Mouse (Mus musculus) ovary, postnatal 36 days (tissue): ENCODE data around the gene Gm20837.
"Not testable (repeated sequence)": the region's sequence is repeated elsewhere in the genome, so short reads cannot be mapped to it uniquely, and the experiment has no call there.

Experiments
- DNase-seq: peaks from one replicate; pipeline ENCODE4 v3.0.0; 2022; ENCODE audit warnings: low spot score, mixed read lengths

The Gm20837 gene

DNA sequence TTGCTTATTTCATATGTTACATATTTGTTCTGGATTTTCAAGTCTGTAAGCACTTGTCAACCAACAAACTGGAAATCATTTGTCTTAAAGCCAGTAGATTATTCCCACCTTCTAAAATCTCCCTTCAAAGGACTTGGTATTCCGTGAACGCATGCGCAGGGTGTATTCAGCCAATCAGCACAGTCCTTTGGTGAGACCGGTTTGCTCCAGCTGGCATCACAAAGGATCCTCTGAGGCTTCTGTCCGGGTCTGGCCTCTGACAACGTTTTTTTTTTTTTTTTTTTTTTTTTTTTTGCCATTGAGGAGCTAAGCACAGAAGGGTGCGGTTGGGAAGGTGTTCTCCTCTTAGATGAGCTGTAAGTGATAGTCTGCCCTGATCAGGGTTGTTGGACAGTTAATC is at the start of gene Gm20837:
Gene Gm20837 (plus strand): TSS at position 301 of the 400 bp plus-strand sequence.
- DNase-seq: not testable (repeated sequence)
